Mouse (Mus musculus): ENCODE data around the gene Gm7980. TPM values are rescaled to one million over a fixed set of nuclear protein-coding genes. Genes with fewer than 3 reads are reported as not detected.
"Not testable (repeated sequence)": the region's sequence is repeated elsewhere in the genome, so short reads cannot be mapped to it uniquely, and the experiment has no call there.

Gm7980 gene
- not detected in 2 replicates for polyA plus RNA-seq (2015; fragmentation: Nextera tagmentation; extraction: Ambion mirVana)

DNA sequence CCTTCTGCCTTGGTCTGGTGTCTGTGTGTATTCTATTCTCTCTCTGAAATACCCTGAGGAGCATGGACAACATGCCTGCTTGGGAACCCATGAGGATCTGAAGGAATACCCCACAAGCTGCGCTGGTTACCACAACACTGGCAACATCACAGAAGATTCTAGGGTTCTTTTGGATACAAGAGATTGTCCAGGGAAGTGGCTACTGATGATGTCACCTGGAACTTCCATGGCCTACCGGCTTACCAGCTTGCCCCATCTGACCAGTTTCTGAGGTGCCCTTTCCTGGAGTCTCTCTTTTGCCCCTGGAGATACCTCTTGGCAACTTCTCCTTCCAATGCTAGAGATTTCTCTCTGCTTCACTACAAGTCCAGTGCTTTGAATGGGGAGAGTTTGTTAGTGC is at the start of gene Gm7980:
TSS of gene Gm7980 (minus strand) at position 101 of the 400 bp plus-strand sequence.
- not testable (repeated sequence) for H3K4me2 ChIP-seq (ENCODE audit: low read length); H3K27ac ChIP-seq (ENCODE audit: low read length); H3K36me3 ChIP-seq (ENCODE audit: control insufficient read depth, insufficient read depth); H3K4me3 ChIP-seq (replicated peaks; ENCODE audit: low read length); ATAC-seq; H3K4me1 ChIP-seq (replicated peaks; ENCODE audit: control insufficient read depth, insufficient read depth, low read length); H3K9me3 ChIP-seq (ENCODE audit: control insufficient read depth, low read length); H3K9ac ChIP-seq (replicated peaks; ENCODE audit: low read depth, low read length); H3K27me3 ChIP-seq (replicated peaks; ENCODE audit: control insufficient read depth, insufficient read depth, low read length)
- WGBS, result no CpG with 5 or more reads among the region's 2 CpGs

DNA sequence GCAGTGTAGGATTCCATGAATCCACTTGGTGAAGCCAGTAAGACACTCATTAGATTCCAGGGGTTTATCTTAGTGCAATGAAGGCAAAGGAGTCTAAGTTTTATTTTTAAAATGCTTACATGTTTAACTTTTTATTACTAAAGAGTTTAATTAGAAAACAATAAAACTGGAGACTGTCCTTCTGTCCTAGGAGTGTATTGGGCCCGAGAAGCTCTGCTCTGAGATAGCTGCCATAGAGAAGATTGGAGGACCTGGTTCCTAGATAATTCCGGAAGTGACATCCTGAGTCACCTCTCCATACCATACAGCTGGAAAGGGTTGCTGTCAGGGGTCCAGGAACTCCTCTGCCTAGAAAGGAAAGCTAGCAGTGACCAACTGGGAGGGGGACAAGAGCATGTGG is 36.6 kb upstream of the Gm7980 start, which contains the start of gene 1700024B05Rik:
TSS of gene 1700024B05Rik (plus strand) at position 301 of the 400 bp plus-strand sequence.
- H3K4me2 ChIP-seq (ENCODE audit: low read length); H3K9me3 ChIP-seq (ENCODE audit: control insufficient read depth, low read length); H3K36me3 ChIP-seq (ENCODE audit: control insufficient read depth, insufficient read depth); H3K4me3 ChIP-seq (replicated peaks; ENCODE audit: low read length); H3K27ac ChIP-seq (ENCODE audit: low read length); ATAC-seq; H3K9ac ChIP-seq (replicated peaks; ENCODE audit: low read depth, low read length); H3K27me3 ChIP-seq (replicated peaks; ENCODE audit: control insufficient read depth, insufficient read depth, low read length); H3K4me1 ChIP-seq (replicated peaks; ENCODE audit: control insufficient read depth, insufficient read depth, low read length): not testable (repeated sequence)
- 80% methylated on average over 1 of the region's 2 CpGs for WGBS

GRCm38 (mm10) chr14:41924649-41925048 is 17.6 kb upstream of the Gm7980 start, which contains the start of gene 1700049E17Rik1:
Gene 1700049E17Rik1, plus strand, starts transcription at chr14:41924949.
- not testable (repeated sequence) for H3K9ac ChIP-seq (replicated peaks; ENCODE audit: low read depth, low read length); ATAC-seq; H3K36me3 ChIP-seq (ENCODE audit: control insufficient read depth, insufficient read depth); H3K9me3 ChIP-seq (ENCODE audit: control insufficient read depth, low read length); H3K4me3 ChIP-seq (replicated peaks; ENCODE audit: low read length); H3K4me1 ChIP-seq (replicated peaks; ENCODE audit: control insufficient read depth, insufficient read depth, low read length); H3K27me3 ChIP-seq (replicated peaks; ENCODE audit: control insufficient read depth, insufficient read depth, low read length); H3K27ac ChIP-seq (ENCODE audit: low read length); H3K4me2 ChIP-seq (ENCODE audit: low read length)
- no CpG with 5 or more reads among the region's 1 CpGs for WGBS

Other genes starting within 250 kb of the Gm7980 start
- gene Gm8068, start 205.4 kb downstream of the Gm7980 start, polyA plus RNA-seq (2015; fragmentation: Nextera tagmentation; extraction: Ambion mirVana), result not detected in 2 replicates
- not detected in 2 replicates for gene Gm7929, start 156.7 kb downstream of the Gm7980 start, polyA plus RNA-seq (2015; fragmentation: Nextera tagmentation; extraction: Ambion mirVana)
- not detected in 2 replicates for gene Gm47189, start 134.8 kb downstream of the Gm7980 start, polyA plus RNA-seq (2015; fragmentation: Nextera tagmentation; extraction: Ambion mirVana)
- not detected in 2 replicates for gene 1700049E17Rik1, start 17.7 kb upstream of the Gm7980 start, polyA plus RNA-seq (2015; fragmentation: Nextera tagmentation; extraction: Ambion mirVana)
- gene 1700024B05Rik, start 36.7 kb upstream of the Gm7980 start, polyA plus RNA-seq (2015; fragmentation: Nextera tagmentation; extraction: Ambion mirVana), result not detected in 2 replicates
- gene Gm6401, start 60.6 kb upstream of the Gm7980 start, polyA plus RNA-seq (2015; fragmentation: Nextera tagmentation; extraction: Ambion mirVana), result not detected in 2 replicates
- not detected in 2 replicates for gene Gm3543, start 76.0 kb upstream of the Gm7980 start, polyA plus RNA-seq (2015; fragmentation: Nextera tagmentation; extraction: Ambion mirVana)
- gene Gm7951, start 210.1 kb upstream of the Gm7980 start, polyA plus RNA-seq (2015; fragmentation: Nextera tagmentation; extraction: Ambion mirVana), result not detected in 2 replicates

All from forebrain, embryonic 16.5 days (tissue).